Mouse (Mus musculus) MEL (cell line): ENCODE results near the gene Hoxa9. TPM values are rescaled to one million over a fixed set of nuclear protein-coding genes. Genes with fewer than 3 reads are reported as not detected.

Source experiments
- DNase-seq: peaks from one replicate; pipeline ENCODE4 v3.0.0; 2011; ENCODE audit warnings: low read depth, low spot score
- H3K27ac ChIP-seq: 2 replicates; pipeline ENCODE4 v1.5.1; 2012; ENCODE audit warnings: low read depth, mild to moderate bottlenecking, control low read depth, low read length, moderate library complexity; ENCODE audit not compliant: control insufficient read depth
- H3K27me3 ChIP-seq, 2 experiments: fragments of 150-350 bp in 1 of 2; sonication (generic) in 1 of 2; 2 replicates each; pipeline ENCODE4 v1.6.1; 2012; ENCODE audit warnings: low read length in 2 of 2, mild to moderate bottlenecking in 2 of 2, improper control_type of control experiment in 1 of 2, moderate library complexity in 1 of 2; ENCODE audit not compliant: insufficient read depth in 2 of 2, control insufficient read depth in 1 of 2
- H3K36me3 ChIP-seq, 2 experiments: 2 replicates each; pipeline ENCODE4 v1.6.1; 2012 to 2014; ENCODE audit warnings: low read length in 2 of 2, improper control_type of control experiment in 1 of 2, inconsistent platforms in 1 of 2, mild to moderate bottlenecking in 1 of 2; ENCODE audit not compliant: insufficient read depth in 2 of 2, control insufficient read depth in 1 of 2
- H3K4me1 ChIP-seq, 2 experiments: fragments of 150-350 bp in 1 of 2; sonication (generic) in 1 of 2; 2 replicates each; pipeline ENCODE4 v1.6.1; 2012; ENCODE audit warnings: low read length in 2 of 2, improper control_type of control experiment in 1 of 2, mild to moderate bottlenecking in 1 of 2; ENCODE audit not compliant: insufficient read depth in 2 of 2, control insufficient read depth in 1 of 2
- H3K4me3 ChIP-seq, 2 experiments: fragments of 150-350 bp in 1 of 2; sonication (generic) in 1 of 2; 2 replicates each; pipeline ENCODE4 v1.5.1; 2012; ENCODE audit warnings: low read depth in 2 of 2, low read length in 2 of 2, mild to moderate bottlenecking in 2 of 2, moderate library complexity in 2 of 2, control low read depth in 1 of 2, improper control_type of control experiment in 1 of 2; ENCODE audit not compliant: control insufficient read depth in 1 of 2, insufficient read depth in 1 of 2
- H3K79me2 ChIP-seq: 2 replicates; pipeline ENCODE4 v1.6.1; 2012; ENCODE audit warnings: mild to moderate bottlenecking, low read length, moderate library complexity; ENCODE audit not compliant: control insufficient read depth, poor library complexity, insufficient read depth
- H3K9ac ChIP-seq: 2 replicates; pipeline ENCODE4 v1.6.1; 2012; ENCODE audit warnings: low read depth, mild to moderate bottlenecking, control low read depth, low read length, moderate library complexity; ENCODE audit not compliant: control insufficient read depth, poor library complexity, severe bottlenecking
- H3K9me3 ChIP-seq: fragments of 150-350 bp; sonication (generic); replicated peaks from 2 replicates; pipeline ENCODE4 v1.6.1; 2012; ENCODE audit warnings: mild to moderate bottlenecking, low read length, improper control_type of control experiment, moderate library complexity; ENCODE audit not compliant: insufficient read depth
- CHD1 ChIP-seq: IDR thresholded peaks from 2 replicates; pipeline ENCODE4 v1.6.1; 2012; ENCODE audit warnings: low read depth, mild to moderate bottlenecking, inconsistent platforms, low read length, improper control_type of control experiment
- CHD2 ChIP-seq: IDR thresholded peaks from 2 replicates; pipeline ENCODE4 v1.6.1; 2011; ENCODE audit warnings: low read length, improper control_type of control experiment
- E2F4 ChIP-seq: IDR thresholded peaks from 2 replicates; pipeline ENCODE4 v1.6.1; 2011; ENCODE audit warnings: low read depth, low read length, improper control_type of control experiment, borderline replicate concordance
- ELF1 ChIP-seq: IDR thresholded peaks from 2 replicates; pipeline ENCODE4 v1.6.1; 2014; ENCODE audit warnings: low read depth, mild to moderate bottlenecking, inconsistent platforms, low read length, improper control_type of control experiment, moderate library complexity
- EP300 ChIP-seq, 2 experiments: IDR thresholded peaks; 2 replicates each; pipeline ENCODE4 v1.6.1; 2011; ENCODE audit warnings: improper control_type of control experiment in 2 of 2, low read length in 2 of 2, low read depth in 1 of 2, mild to moderate bottlenecking in 1 of 2
- GABPA ChIP-seq: IDR thresholded peaks from 2 replicates; pipeline ENCODE4 v1.6.1; 2012; ENCODE audit warnings: low read depth, mild to moderate bottlenecking, inconsistent platforms, low read length, improper control_type of control experiment, moderate library complexity
- HCFC1 ChIP-seq: IDR thresholded peaks from 2 replicates; pipeline ENCODE4 v1.6.1; 2012; ENCODE audit warnings: low read depth, mild to moderate bottlenecking, inconsistent platforms, low read length, improper control_type of control experiment, moderate library complexity
- JUND ChIP-seq: IDR thresholded peaks from 2 replicates; pipeline ENCODE4 v1.6.1; 2011; ENCODE audit warnings: low read depth, mild to moderate bottlenecking, improper control_type of control experiment, low read length
- MAFK ChIP-seq: IDR thresholded peaks from 2 replicates; pipeline ENCODE4 v1.6.1; 2011; ENCODE audit warnings: low read depth, mild to moderate bottlenecking, low read length, improper control_type of control experiment, borderline replicate concordance
- MAX ChIP-seq: IDR thresholded peaks from 2 replicates; pipeline ENCODE4 v1.6.1; 2011; ENCODE audit warnings: low read length, improper control_type of control experiment
- MEF2A ChIP-seq: IDR thresholded peaks from 2 replicates; pipeline ENCODE4 v1.6.1; 2014; ENCODE audit warnings: low read depth, mild to moderate bottlenecking, inconsistent platforms, low read length, improper control_type of control experiment; ENCODE audit not compliant: poor library complexity, insufficient replicate concordance, severe bottlenecking; ENCODE audit errors: extremely low read depth
- MXI1 ChIP-seq: IDR thresholded peaks from 2 replicates; pipeline ENCODE4 v1.6.1; 2011; ENCODE audit warnings: mild to moderate bottlenecking, low read depth, low read length, improper control_type of control experiment
- MYB ChIP-seq: IDR thresholded peaks from 2 replicates; pipeline ENCODE4 v1.6.1; 2011; ENCODE audit warnings: mild to moderate bottlenecking, low read depth, low read length, improper control_type of control experiment
- NELFE ChIP-seq: IDR thresholded peaks from 2 replicates; pipeline ENCODE4 v1.6.1; 2011; ENCODE audit warnings: low read depth, low read length, improper control_type of control experiment
- NRF1 ChIP-seq: IDR thresholded peaks from 2 replicates; pipeline ENCODE4 v1.6.1; 2014; ENCODE audit warnings: low read depth, mild to moderate bottlenecking, inconsistent platforms, low read length, improper control_type of control experiment, moderate library complexity; ENCODE audit not compliant: poor library complexity, insufficient read depth, severe bottlenecking
- POLR2AphosphoS2 ChIP-seq: IDR thresholded peaks from 2 replicates; pipeline ENCODE4 v1.6.1; 2011; ENCODE audit warnings: low read length, improper control_type of control experiment
- RAD21 ChIP-seq: IDR thresholded peaks from 2 replicates; pipeline ENCODE4 v1.6.1; 2011; ENCODE audit warnings: mild to moderate bottlenecking, low read depth, low read length, improper control_type of control experiment
- RCOR1 ChIP-seq: IDR thresholded peaks from 2 replicates; pipeline ENCODE4 v1.6.1; 2012; ENCODE audit warnings: low read depth, mild to moderate bottlenecking, inconsistent platforms, low read length, improper control_type of control experiment
- SIN3A ChIP-seq: IDR thresholded peaks from 2 replicates; pipeline ENCODE4 v1.6.1; 2012; ENCODE audit warnings: low read length, improper control_type of control experiment, inconsistent platforms
- SMC3 ChIP-seq: IDR thresholded peaks from 2 replicates; pipeline ENCODE4 v1.6.1; 2011; ENCODE audit warnings: low read depth, low read length, improper control_type of control experiment
- TBP ChIP-seq: IDR thresholded peaks from 2 replicates; pipeline ENCODE4 v1.8.0; 2011; ENCODE audit warnings: low read depth, low read length, improper control_type of control experiment
- TCF12 ChIP-seq: IDR thresholded peaks from 2 replicates; pipeline ENCODE4 v1.6.1; 2014; ENCODE audit warnings: low read depth, mild to moderate bottlenecking, inconsistent platforms, low read length, improper control_type of control experiment, moderate library complexity
- ZC3H11A ChIP-seq: IDR thresholded peaks from 2 replicates; pipeline ENCODE4 v1.6.1; 2012; ENCODE audit warnings: low read depth, mild to moderate bottlenecking, inconsistent platforms, low read length, improper control_type of control experiment
- ZKSCAN1 ChIP-seq: IDR thresholded peaks from 2 replicates; pipeline ENCODE4 v1.6.1; 2012; ENCODE audit warnings: low read depth, mild to moderate bottlenecking, inconsistent platforms, low read length, improper control_type of control experiment, moderate library complexity
- ZNF384 ChIP-seq: IDR thresholded peaks from 2 replicates; pipeline ENCODE4 v1.6.1; 2012; ENCODE audit warnings: low read depth, mild to moderate bottlenecking, inconsistent platforms, low read length, improper control_type of control experiment
- polyA plus RNA-seq, 2 experiments: library from polyadenylated mRNA; stranded (reverse) in 1 of 2; unstranded in 1 of 2; fragments of >175 nt in 1 of 2; fragments of >200 nt in 1 of 2; gene quantifications; 2 replicates each; pipeline versions ENCODE4 v1.2.1 to v1.2.4; 2012; ENCODE audit warnings: low replicate concordance in 2 of 2, low read depth in 1 of 2; ENCODE audit not compliant: insufficient read length in 2 of 2, insufficient read depth in 1 of 2, missing spikeins in 1 of 2
- total RNA-seq: library from RNA; depleted of rRNA; stranded (reverse); fragments of 300-350 nt; gene quantifications from 2 replicates; pipeline ENCODE4 v1.2.3, GENCODE M21; 2012

Gene Hoxa9
- total and polyA plus RNA-seq, 3 experiments: not detected

DNA sequence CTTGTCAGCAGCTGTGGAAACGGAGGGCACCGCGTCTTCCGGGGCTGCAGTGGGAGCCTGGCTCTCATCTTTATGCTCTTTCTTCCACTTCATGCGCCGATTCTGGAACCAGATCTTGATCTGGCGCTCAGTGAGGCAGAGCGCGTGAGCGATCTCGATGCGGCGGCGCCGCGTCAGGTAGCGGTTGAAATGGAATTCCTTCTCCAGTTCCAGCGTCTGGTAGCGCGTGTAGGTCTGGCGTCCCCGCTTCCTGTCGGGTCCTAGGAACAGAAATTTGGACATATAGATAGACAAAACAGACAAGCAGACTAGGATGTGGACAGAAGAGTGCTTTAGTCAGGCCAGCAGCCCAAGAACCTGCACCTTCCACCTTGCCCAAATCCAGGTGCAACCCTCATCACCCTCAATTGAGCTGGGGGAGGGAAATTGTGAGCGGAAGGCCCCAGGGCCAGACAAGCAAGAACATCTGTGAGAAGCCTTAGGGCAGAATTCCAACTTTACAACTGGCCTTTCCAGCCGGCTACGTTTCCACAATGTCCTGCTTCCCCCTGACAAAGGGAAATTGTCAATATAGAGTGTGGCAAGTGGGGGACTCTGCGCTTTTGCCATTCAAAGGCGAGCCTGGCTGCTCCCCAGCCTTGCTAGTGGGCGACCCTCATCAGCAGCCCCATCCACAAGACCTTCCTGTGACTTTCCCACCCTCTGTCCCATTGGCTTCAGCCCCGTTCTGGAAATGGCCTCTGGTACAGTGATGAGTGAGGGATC is 14.9 kb downstream of the Hoxa9 start:
- no peak overlapping the region for H3K4me3 ChIP-seq

DNA sequence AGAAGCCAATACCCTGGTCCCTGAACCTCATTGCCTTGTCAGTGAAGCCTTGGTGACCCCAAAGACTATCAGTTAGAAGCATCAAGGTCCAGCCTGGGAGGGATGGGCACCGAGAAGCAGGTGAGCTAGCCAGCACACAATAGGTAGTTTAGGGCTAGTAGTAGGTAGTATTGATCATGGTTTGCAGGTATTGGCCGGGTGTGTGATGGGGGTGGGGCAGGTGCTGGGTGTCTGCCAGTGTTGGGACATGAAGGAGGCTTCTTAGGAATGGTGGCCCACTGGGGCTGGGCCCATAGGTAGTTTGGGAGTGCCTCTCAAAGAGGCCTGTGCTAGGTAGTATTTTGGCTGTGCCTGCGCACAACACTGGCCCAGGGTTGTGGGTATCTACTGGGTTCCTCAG is 15.8 kb downstream of the Hoxa9 start:
- no peak for TF ChIP-seq MAX
- TF ChIP-seq MEF2A: no peak
- no peak for TF ChIP-seq POLR2AphosphoS2
- TF ChIP-seq RAD21: no peak
- TF ChIP-seq TBP: no peak
- no peak for TF ChIP-seq ZKSCAN1
- TF ChIP-seq JUND: no peak
- TF ChIP-seq TCF12: no peak
- no peak for TF ChIP-seq CHD1
- no peak for TF ChIP-seq ZC3H11A
- no peak for TF ChIP-seq EP300 (IDR thresholded peaks at IDR 0.05; ENCODE audit: low read depth in 1 of 2, low read length in 2 of 2)
- no peak for TF ChIP-seq CHD2
- no peak for TF ChIP-seq NRF1
- no peak for TF ChIP-seq SIN3A
- no peak for TF ChIP-seq MAFK
- no peak for TF ChIP-seq MXI1
- TF ChIP-seq, all 39 proteins: peak for 0
- Histone ChIP-seq H3K27me3 (no peaks in the 10 kb centered on the region), H3K36me3 (no peaks in the 10 kb centered on the region), H3K4me1 (no peaks in the 10 kb centered on the region), H3K27ac (no peak overlapping the region), H3K4me3 (no peak overlapping the region), H3K9me3 (no peaks in the 10 kb centered on the region), H3K79me2 (no peaks in the 10 kb centered on the region), H3K9ac (no peak overlapping the region)
- no peak for DNase-seq

More for the DNA sequence above, 14.9 kb downstream of the Hoxa9 start:
- no peaks in the 10 kb centered on the region for H3K9me3 ChIP-seq
- H3K9ac ChIP-seq: no peak overlapping the region
- TF ChIP-seq ZNF384: no peak
- TF ChIP-seq MXI1: no peak
- no peak for TF ChIP-seq ZKSCAN1
- TF ChIP-seq ELF1: no peak
- no peak for TF ChIP-seq E2F4
- TF ChIP-seq NRF1: no peak
- no peak for TF ChIP-seq RCOR1
- no peak for TF ChIP-seq TBP
- TF ChIP-seq MAFK: no peak
- TF ChIP-seq RAD21: no peak
- TF ChIP-seq MYB: no peak
- no peak for TF ChIP-seq EP300 (IDR thresholded peaks at IDR 0.05; ENCODE audit: low read depth in 1 of 2, low read length in 2 of 2)
- TF ChIP-seq NELFE: no peak
- no peak for TF ChIP-seq MAX
- no peak for TF ChIP-seq GABPA
- TF ChIP-seq SMC3: no peak
- TF ChIP-seq HCFC1: no peak
- TF ChIP-seq, all 39 proteins: peak for 0
- H3K27me3 ChIP-seq: no peaks in the 10 kb centered on the region
- no peaks in the 10 kb centered on the region for H3K4me1 ChIP-seq
- H3K27ac ChIP-seq: no peak overlapping the region
- DNase-seq: no peak
- H3K36me3 ChIP-seq: no peaks in the 10 kb centered on the region
- no peaks in the 10 kb centered on the region for H3K79me2 ChIP-seq
